13 mouse cellular contexts compared by ENCODE assay signal in the genomic region with DNA sequence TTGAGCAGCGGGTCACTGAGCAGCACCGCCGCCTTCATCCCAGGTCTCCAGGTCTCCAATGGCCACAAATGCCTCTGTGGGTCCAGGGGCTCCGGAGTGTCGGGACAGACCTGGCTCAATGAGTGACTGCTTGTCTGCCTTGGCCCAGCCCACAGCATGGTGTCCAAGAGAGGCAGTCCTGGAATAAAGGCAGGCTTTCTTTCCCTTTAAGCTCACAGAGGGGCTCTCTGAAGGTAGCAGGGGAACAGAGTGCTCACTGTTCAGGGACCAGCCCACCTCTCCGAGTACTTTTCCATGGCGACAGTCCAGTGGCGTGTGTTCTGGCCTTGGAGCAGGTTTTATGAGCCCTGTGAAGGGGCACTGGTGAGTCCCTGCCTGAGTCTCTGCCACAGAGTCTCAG.
A peak's percentile ranks its signal among the peaks of the same experiment; 100 is the strongest.
DNase-seq lines count a peak whose midpoint lies in the region; ATAC-seq and TF ChIP-seq lines count a peak whose summit lies in the region.
"Had no signal": no experiment of that assay in that cellular context is flagged by ENCODE, and none has a peak within 500 bp of the region (broad histone marks: within the 10 kb centered on the region; RNA-seq: fewer than 3 reads in every experiment).

No protein-coding gene starts in this region.

- no peak for TF ChIP-seq CTCF in left cerebral cortex, adult 2 months (IDR thresholded peaks at IDR 0.05)

- H3K9ac ChIP-seq in forebrain, embryonic 12.5 days: no peak overlapping the region

- peak; percentile 30; the same call in 1 of the 2 replicates for ATAC-seq in forebrain, embryonic 12.5 days (ENCODE audit: low FRiP score)

- DNase-seq in kidney, adult 11 months: peak; percentile 29
- DNase-seq in kidney, adult 18-20 months: no peak
- DNase-seq in adrenal gland, postnatal 14 days: peak; percentile 53
- DNase-seq in kidney, postnatal 14 days: peak; percentile 17
- no peak for DNase-seq in spleen, postnatal 14 days (ENCODE audit: low spot score in 2 of 2)
- DNase-seq in right cerebral cortex, postnatal 25 days: no peak
- no peak for DNase-seq in left cerebral cortex, adult 2 months (ENCODE audit: extremely low spot score in 1 of 2, low spot score in 2 of 2)
- DNase-seq: cerebellum, adult 2 months; heart, postnatal 4 days; right cerebral cortex, postnatal 4 days; thymus, postnatal 36 days had no signal

- H3K4me2 ChIP-seq in forebrain, embryonic 12.5 days: no peak overlapping the region; the same call in 1 of the 2 replicates

- peak overlapping the region; percentile 47; the same call in 1 of the 2 replicates for H3K27ac ChIP-seq in forebrain, embryonic 12.5 days
- H3K27ac ChIP-seq in left cerebral cortex, adult 2 months: no peak overlapping the region

- intact Hi-C loops in left cerebral cortex, adult 2 months (cut with DNase I): loop anchor here (5.0 kb wide), 1 partner anchor 52 kb away; no protein-coding TSS in a partner anchor

- WGBS in forebrain, embryonic 12.5 days: 27% methylated on average over 8 of the region's 8 CpGs

- no peak overlapping the region for H3K4me3 ChIP-seq in forebrain, embryonic 12.5 days (replicated peaks)
- H3K4me3 ChIP-seq in left cerebral cortex, adult 2 months: no peak overlapping the region
- H3K4me3 ChIP-seq: megakaryocyte, embryonic 14.5 days had no signal

- H3K27me3 ChIP-seq in forebrain, embryonic 12.5 days: 0 out of 2 replicates have a peak, but pooled peaks cover 12% of the 10 kb centered on the region
- H3K27me3 ChIP-seq: megakaryocyte, embryonic 14.5 days had no signal

- peaks cover 43% of the 10 kb centered on the region for H3K4me1 ChIP-seq in forebrain, embryonic 12.5 days

- no peaks in the 10 kb centered on the region for H3K36me3 ChIP-seq in forebrain, embryonic 12.5 days (replicated peaks)

- no peaks in the 10 kb centered on the region for H3K9me3 ChIP-seq in forebrain, embryonic 12.5 days
- H3K9me3 ChIP-seq: megakaryocyte, embryonic 14.5 days had no signal

Comparison
In these comparisons a context has a peak if more than half of its experiments do, and no peak if none do; other contexts are left out.
1. DNase-seq: peak in kidney, adult 11 months (single experiment), adrenal gland, postnatal 14 days (single experiment) and kidney, postnatal 14 days (single experiment); none in kidney, adult 18-20 months (single experiment), spleen, postnatal 14 days (0 of 2), right cerebral cortex, postnatal 25 days (single experiment) and left cerebral cortex, adult 2 months (0 of 2).